In genomic region chr1:127723596-127723995, GRCm38 (mm10) we compare ENCODE assay signal across 17 mouse cellular contexts. TPM values are rescaled to one million over a fixed set of nuclear protein-coding genes. Genes with fewer than 3 reads are reported as not detected.
"Had no signal": no experiment of that assay in that cellular context is flagged by ENCODE, and none has a peak within 500 bp of the region (broad histone marks: within the 10 kb centered on the region; RNA-seq: fewer than 3 reads in every experiment).

No protein-coding gene starts in this region.

- ATAC-seq: intestine, embryonic 16.5 days; liver, embryonic 12.5 days; midbrain, embryonic 16.5 days had no signal

- DNase-seq: left cerebral cortex, postnatal 4 days; lung, postnatal 14 days; right cerebral cortex, postnatal 14 days; thymus, adult 2 months; thymus, postnatal 25 days had no signal

- H3K4me2 ChIP-seq: limb, embryonic 13.5 days; liver, embryonic 12.5 days; lung, embryonic 15.5 days; midbrain, embryonic 11.5 days; neural tube, embryonic 13.5 days; stomach, embryonic 15.5 days had no signal

- H3K27me3 ChIP-seq: limb, embryonic 13.5 days; liver, embryonic 12.5 days; lung, embryonic 15.5 days; neural tube, embryonic 13.5 days; stomach, embryonic 15.5 days had no signal

- H3K27ac ChIP-seq: limb, embryonic 13.5 days; liver, embryonic 12.5 days; lung, embryonic 15.5 days; macrophage; neural tube, embryonic 13.5 days; stomach, embryonic 15.5 days had no signal

- H3K36me3 ChIP-seq: limb, embryonic 13.5 days; liver, embryonic 12.5 days; lung, embryonic 15.5 days; neural tube, embryonic 13.5 days; stomach, embryonic 15.5 days had no signal

- H3K4me1 ChIP-seq: limb, embryonic 13.5 days; liver, embryonic 12.5 days; lung, embryonic 15.5 days; neural tube, embryonic 13.5 days; stomach, embryonic 15.5 days had no signal

- H3K4me3 ChIP-seq: limb, embryonic 13.5 days; liver, embryonic 12.5 days; lung, embryonic 15.5 days; megakaryocyte, embryonic 14.5 days; neural tube, embryonic 13.5 days; stomach, embryonic 15.5 days had no signal

- H3K9me3 ChIP-seq: limb, embryonic 13.5 days; liver, embryonic 12.5 days; lung, embryonic 15.5 days; stomach, embryonic 15.5 days had no signal

- H3K9ac ChIP-seq: limb, embryonic 13.5 days; liver, embryonic 12.5 days; lung, embryonic 15.5 days; neural tube, embryonic 13.5 days; stomach, embryonic 15.5 days had no signal

RNA-seq across cellular contexts. Expression of gene Acmsd, which starts 5.6 kb away (rescaled TPM):
- polyA plus RNA-seq: macrophage; midbrain, embryonic 16.5 days; testis, adult 2 months; urinary bladder, adult 2 months had no signal

RNA-seq across cellular contexts. Expression of gene Tmem163, which starts 44.2 kb away (rescaled TPM):
- polyA plus RNA-seq: macrophage had no signal
